Comparison of ENCODE assay signal across 22 mouse cellular contexts in the genomic region with DNA sequence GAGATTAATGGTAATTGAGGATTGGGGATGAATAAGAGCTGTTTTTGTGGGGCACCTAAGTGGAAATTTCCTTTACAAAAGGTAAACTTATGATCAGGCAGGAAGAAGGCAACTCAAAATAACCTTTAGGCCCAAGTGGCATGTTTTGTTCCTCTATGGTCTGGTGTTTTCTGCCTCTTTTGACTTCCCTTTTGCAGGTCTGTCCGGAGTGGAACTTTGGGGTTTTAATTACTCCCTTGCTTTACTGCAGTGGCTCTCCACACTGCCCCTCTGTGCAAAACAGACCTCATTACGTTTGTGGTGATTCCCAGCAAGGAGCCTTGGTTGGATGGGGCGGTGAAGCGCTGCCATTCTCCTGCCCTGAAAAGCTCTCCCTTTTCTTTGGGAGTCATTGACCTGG. TPM values are rescaled to one million over a fixed set of nuclear protein-coding genes. Genes with fewer than 3 reads are reported as not detected.
A peak's percentile ranks its signal among the peaks of the same experiment; 100 is the strongest.
DNase-seq lines count a peak whose midpoint lies in the region; ATAC-seq and TF ChIP-seq lines count a peak whose summit lies in the region.
"Had no signal": no experiment of that assay in that cellular context is flagged by ENCODE, and none has a peak within 500 bp of the region (broad histone marks: within the 10 kb centered on the region; RNA-seq: fewer than 3 reads in every experiment).

No protein-coding gene starts in this region.

- no peaks in the 10 kb centered on the region for H3K9me3 ChIP-seq in liver, embryonic 11.5 days (ENCODE audit: control insufficient read depth, low read length)
- no peaks in the 10 kb centered on the region for H3K9me3 ChIP-seq in CH12.LX (replicated peaks; ENCODE audit: low read length)
- H3K9me3 ChIP-seq: embryonic facial prominence, embryonic 12.5 days; heart, embryonic 12.5 days; limb, embryonic 12.5 days; neural tube, embryonic 13.5 days had no signal

- H3K9ac ChIP-seq in liver, adult 2 months (ENCODE audit: low read depth, low read length), result no peak overlapping the region
- H3K9ac ChIP-seq in liver, embryonic 11.5 days (ENCODE audit: low read depth, low read length), result no peak overlapping the region
- no peak overlapping the region for H3K9ac ChIP-seq in CH12.LX (ENCODE audit: insufficient read depth, low read depth)
- H3K9ac ChIP-seq: embryonic facial prominence, embryonic 12.5 days; heart, embryonic 12.5 days; neural tube, embryonic 13.5 days had no signal

- intact Hi-C loops in gastrocnemius, adult 2 months (cut with DNase I), result no loop called here
- intact Hi-C loops in left cerebral cortex, postnatal 25 days (cut with DNase I), result no loop called here

- dilution Hi-C loops in CH12.LX (cut with MboI; ENCODE audit: extremely low pct_ligation_motif_present, extremely low pct_unique_long_range_greater_than_20kb, low sequenced_read_pairs), result no loop called here

- ATAC-seq in liver, embryonic 11.5 days (replicated peaks; ENCODE audit: low FRiP score), result no peak
- ATAC-seq in monocyte, adult 5-6 weeks (replicated peaks; ENCODE audit: insufficient number of reproducible peaks, low FRiP score, low TSS enrichment, poor library complexity, severe bottlenecking), result peak; percentile 30; the same call in 1 of the 2 replicates
- ATAC-seq: inflammation-experienced regulatory T-cells, adult 6 months had no signal

- TF ChIP-seq POLR2A in liver, adult 2 months (IDR thresholded peaks at IDR 0.05; ENCODE audit: extremely low read depth, insufficient read depth, low read length), result no peak
- no peak for TF ChIP-seq POLR2A in CH12.LX (IDR thresholded peaks at IDR 0.05; ENCODE audit: low read depth, low read length)

- H3K36me3 ChIP-seq in liver, adult 2 months (ENCODE audit: control insufficient read depth, insufficient read depth, low read length), result no peaks in the 10 kb centered on the region
- H3K36me3 ChIP-seq in liver, embryonic 11.5 days (ENCODE audit: control insufficient read depth, insufficient read depth, low read length), result no peaks in the 10 kb centered on the region
- peaks cover 5 to 52% of the 10 kb centered on the region in 2 experiments for H3K36me3 ChIP-seq in CH12.LX (replicated peaks in 1 of 2; ENCODE audit: control insufficient read depth in 1 of 2, insufficient read depth in 1 of 2, low read length in 1 of 2)
- H3K36me3 ChIP-seq: embryonic facial prominence, embryonic 12.5 days; heart, embryonic 12.5 days; limb, embryonic 12.5 days; neural tube, embryonic 13.5 days had no signal

- H3K27me3 ChIP-seq in liver, adult 2 months (ENCODE audit: control insufficient read depth, insufficient read depth, low read length), result no peaks in the 10 kb centered on the region
- H3K27me3 ChIP-seq in liver, embryonic 11.5 days (replicated peaks; ENCODE audit: control insufficient read depth, insufficient read depth, low read length), result no peaks in the 10 kb centered on the region
- H3K27me3 ChIP-seq in CH12.LX (replicated peaks), result no peaks in the 10 kb centered on the region
- H3K27me3 ChIP-seq: embryonic facial prominence, embryonic 12.5 days; heart, embryonic 12.5 days; limb, embryonic 12.5 days; neural tube, embryonic 13.5 days had no signal

- TF ChIP-seq CTCF in gastrocnemius, adult 2 months (IDR thresholded peaks at IDR 0.05), result no peak
- TF ChIP-seq CTCF in liver, adult 2 months (IDR thresholded peaks at IDR 0.05; ENCODE audit: low read depth, low read length), result no peak
- no peak for TF ChIP-seq CTCF in CH12.LX (conservative IDR thresholded peaks at IDR 0.05 in 1 of 2, IDR thresholded peaks at IDR 0.05 in 1 of 2; ENCODE audit: low read depth in 2 of 2, low read length in 2 of 2)

- in situ Hi-C loops in CH12.LX (cut with MboI; ENCODE audit: low pct_ligation_motif_present, low pct_unique_long_range_greater_than_20kb, low sequenced_read_pairs), result no loop called here

- no peak for DNase-seq in gastrocnemius, adult 2 months
- DNase-seq in gastrocnemius, postnatal 10 days, result no peak
- DNase-seq in liver, adult 2 months (ENCODE audit: extremely low read depth, low read depth, low spot score), result no peak
- no peak for DNase-seq in liver, embryonic 11.5 days (ENCODE audit: low spot score)
- peak; percentile 11 for DNase-seq in CH12.LX (ENCODE audit: extremely low read depth)
- DNase-seq in left cerebral cortex, postnatal 25 days (ENCODE audit: low spot score in 2 of 2), result no peak
- DNase-seq in Muller cell, postnatal 12 days (ENCODE audit: inconsistent ontology term), result no peak
- DNase-seq: cerebellum, adult 11 months; cerebellum, postnatal 36 days; gastrocnemius, postnatal 25 days; heart, postnatal 4 days; lung, adult 18-20 months; right cerebral cortex, adult 18-20 months; thymus, adult 18-20 months had no signal

- H3K4me1 ChIP-seq in liver, adult 2 months (ENCODE audit: control insufficient read depth, insufficient read depth, low read length), result peaks cover 58% of the 10 kb centered on the region
- peaks cover 26% of the 10 kb centered on the region; the same call in 1 of the 2 replicates for H3K4me1 ChIP-seq in liver, embryonic 11.5 days (replicated peaks; ENCODE audit: control insufficient read depth, insufficient read depth, low read length)
- peaks cover 2 to 80% of the 10 kb centered on the region in 2 experiments; a peak in 3 of 4 replicates for H3K4me1 ChIP-seq in CH12.LX (ENCODE audit: control insufficient read depth in 1 of 2, insufficient read depth in 2 of 2)

- H3K79me2 ChIP-seq in liver, adult 2 months (ENCODE audit: control insufficient read depth, insufficient read depth, low read length), result peaks cover 51% of the 10 kb centered on the region
- peaks cover 11% of the 10 kb centered on the region for H3K79me2 ChIP-seq in CH12.LX (replicated peaks; ENCODE audit: control insufficient read depth, extremely low read depth, insufficient read depth, poor library complexity, severe bottlenecking)

- WGBS in liver, adult 2 months, result 32% methylated on average over 4 of the region's 4 CpGs
- WGBS in liver, embryonic 11.5 days, result 66% methylated on average over 4 of the region's 4 CpGs

- H3K27ac ChIP-seq in gastrocnemius, adult 2 months, result peak overlapping the region; percentile 70
- peak overlapping the region; percentile 62 for H3K27ac ChIP-seq in liver, adult 2 months (replicated peaks; ENCODE audit: insufficient read depth, low read depth, low read length)
- no peak overlapping the region for H3K27ac ChIP-seq in liver, embryonic 11.5 days (ENCODE audit: low read depth, low read length)
- no peak overlapping the region for H3K27ac ChIP-seq in CH12.LX (ENCODE audit: insufficient read depth, low read depth)
- H3K27ac ChIP-seq: embryonic facial prominence, embryonic 12.5 days; left cerebral cortex, adult 2 months; limb, embryonic 12.5 days; macrophage; neural tube, embryonic 13.5 days had no signal

- no peak overlapping the region for H3K4me3 ChIP-seq in gastrocnemius, adult 2 months
- H3K4me3 ChIP-seq in liver, adult 2 months (ENCODE audit: insufficient read depth, low read depth, low read length), result no peak overlapping the region
- no peak overlapping the region for H3K4me3 ChIP-seq in liver, embryonic 11.5 days (ENCODE audit: low read depth, low read length)
- no peak overlapping the region for H3K4me3 ChIP-seq in CH12.LX (replicated peaks in 1 of 3; ENCODE audit: low read depth in 2 of 3, low read length in 2 of 3, poor library complexity in 1 of 3)
- H3K4me3 ChIP-seq: embryonic facial prominence, embryonic 12.5 days; heart, embryonic 12.5 days; left cerebral cortex, adult 2 months; limb, embryonic 12.5 days; neural tube, embryonic 13.5 days had no signal

- no peak for TF ChIP-seq EP300 in CH12.LX (IDR thresholded peaks at IDR 0.05; ENCODE audit: low read length)

- TF ChIP-seq RAD21 in CH12.LX (IDR thresholded peaks at IDR 0.05; ENCODE audit: low read depth, low read length), result no peak

- H3K4me2 ChIP-seq in liver, embryonic 11.5 days, result no peak overlapping the region
- H3K4me2 ChIP-seq in CH12.LX (ENCODE audit: insufficient read depth, low read depth, poor library complexity, severe bottlenecking), result no peak overlapping the region
- H3K4me2 ChIP-seq: embryonic facial prominence, embryonic 12.5 days; heart, embryonic 12.5 days; limb, embryonic 12.5 days; neural tube, embryonic 13.5 days had no signal

TF ChIP-seq in CH12.LX, 34 proteins besides CTCF, POLR2A, EP300 and RAD21:
- TF ChIP-seq HCFC1 (IDR thresholded peaks at IDR 0.05; ENCODE audit: low read depth, low read length) (no peak), CHD1 (IDR thresholded peaks at IDR 0.05; ENCODE audit: low read depth, low read length) (no peak), CHD2 (IDR thresholded peaks at IDR 0.05; ENCODE audit: low read length) (no peak), IRF4 (IDR thresholded peaks at IDR 0.05; ENCODE audit: low read depth, low read length) (no peak), MEF2A (IDR thresholded peaks at IDR 0.05; ENCODE audit: borderline replicate concordance, low read depth, low read length) (no peak), POLR2AphosphoS2 (IDR thresholded peaks at IDR 0.05; ENCODE audit: low read depth, low read length) (no peak), JUND (conservative IDR thresholded peaks at IDR 0.05; ENCODE audit: low read depth, low read length) (no peak), USF1 (IDR thresholded peaks at IDR 0.05; ENCODE audit: low read depth, low read length) (no peak), BHLHE40 (IDR thresholded peaks at IDR 0.05; ENCODE audit: low read depth, low read length) (no peak), NRF1 (IDR thresholded peaks at IDR 0.05; ENCODE audit: low read depth, low read length) (no peak), ZKSCAN1 (IDR thresholded peaks at IDR 0.05; ENCODE audit: borderline replicate concordance, low read depth, low read length) (no peak), UBTF (IDR thresholded peaks at IDR 0.05; ENCODE audit: low read depth, low read length) (no peak), E2F4 (IDR thresholded peaks at IDR 0.05; ENCODE audit: insufficient replicate concordance, low read depth, low read length) (no peak), USF2 (conservative IDR thresholded peaks at IDR 0.05; ENCODE audit: low read depth, low read length) (no peak), KAT2A (IDR thresholded peaks at IDR 0.05; ENCODE audit: insufficient replicate concordance, low read length) (no peak)

RNA-seq across cellular contexts. Expression of gene Jade1, which starts 24.3 kb away (rescaled TPM):
- 10 to 100 TPM; 17.5 to 24.2 TPM for total RNA-seq in gastrocnemius, adult 2 months (2021)
- total RNA-seq in gastrocnemius, postnatal 10 days (2021), result 10 to 100 TPM; 26.0 to 31.1 TPM
- total RNA-seq in liver, adult 2 months (2014; rRNA removed), result 29.0 and 37.4 TPM in 2 replicates
- polyA plus RNA-seq in liver, adult 2 months (2012; rRNA removed), result 15.0 and 20.3 TPM in 2 replicates
- 16.7 and 18.6 TPM in 2 replicates for polyA plus RNA-seq in liver, embryonic 11.5 days (2014; fragmentation: Nextera tagmentation; extraction: Ambion mirVana)
- total RNA-seq in CH12.LX (2012; rRNA removed), result 10.7 and 11.9 TPM in 2 replicates
- 9.6 and 12.5 TPM in 2 replicates for total RNA-seq in CH12.LX (2014; rRNA removed)
- 11.0 and 12.0 TPM in 2 replicates for polyA plus RNA-seq in CH12.LX (2012; ENCODE audit: insufficient read length, low read depth)
- 16.5 to 22.5 TPM (median 18.4 TPM) in 3 replicates for total RNA-seq in monocyte, adult 5-6 weeks (2017)
- total RNA-seq in left cerebral cortex, postnatal 25 days (2021), result 10 to 100 TPM; 36.8 to 42.5 TPM

Comparison
In these comparisons a context has a peak if more than half of its experiments do, and no peak if none do; other contexts are left out.
1. H3K27ac ChIP-seq: peak in gastrocnemius, adult 2 months (single experiment) and liver, adult 2 months (single experiment); none in liver, embryonic 11.5 days (single experiment) and CH12.LX (single experiment).